In the genomic region with DNA sequence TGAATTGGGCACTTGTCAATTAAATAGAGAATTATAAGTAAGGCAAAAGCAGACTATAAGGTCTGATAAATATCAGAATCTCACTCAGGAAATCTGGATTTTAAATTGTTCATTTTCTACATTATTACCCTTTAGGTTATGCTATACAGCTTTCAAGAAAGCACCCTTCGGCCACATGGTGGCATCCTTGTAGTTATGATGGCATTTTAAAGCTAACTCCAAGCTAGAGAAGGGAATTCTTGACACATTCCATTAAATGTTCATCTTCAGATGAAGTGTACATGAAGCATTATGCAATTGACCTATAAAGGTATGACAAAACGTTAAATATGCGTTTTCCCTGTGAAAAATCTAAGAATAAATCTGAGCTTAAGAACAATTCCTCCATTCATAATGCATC, we compare ENCODE assay signal across 9 mouse cellular contexts.
DNase-seq lines count a peak whose midpoint lies in the region; ATAC-seq and TF ChIP-seq lines count a peak whose summit lies in the region.
"Had no signal": no experiment of that assay in that cellular context is flagged by ENCODE, and none has a peak within 500 bp of the region (broad histone marks: within the 10 kb centered on the region; RNA-seq: fewer than 3 reads in every experiment).

No protein-coding gene starts in this region.

- H3K9ac ChIP-seq in limb, embryonic 14.5 days (ENCODE audit: low read depth, low read length, severe bottlenecking) = no peak overlapping the region
- no peak overlapping the region for H3K9ac ChIP-seq in neural tube, embryonic 14.5 days (replicated peaks; ENCODE audit: low read depth, low read length)
- no peak overlapping the region for H3K9ac ChIP-seq in liver, postnatal 0 days (replicated peaks)

- no peak for TF ChIP-seq CTCF in thymus, adult 2 months (IDR thresholded peaks at IDR 0.05; ENCODE audit: borderline replicate concordance, control insufficient read depth, extremely low read depth, insufficient read depth, low read length, poor library complexity)
- no peak for TF ChIP-seq CTCF in liver, postnatal 0 days (IDR thresholded peaks at IDR 0.05; ENCODE audit: low read depth)

- 54% methylated on average over 3 of the region's 3 CpGs for WGBS in limb, embryonic 14.5 days
- WGBS in limb, embryonic 10.5 days = 68% methylated on average over 3 of the region's 3 CpGs
- 42% methylated on average over 3 of the region's 3 CpGs for WGBS in neural tube, embryonic 14.5 days
- WGBS in thymus, adult 2 months = 50% methylated on average over 3 of the region's 3 CpGs
- 38% methylated on average over 3 of the region's 3 CpGs for WGBS in liver, postnatal 0 days (ENCODE audit: insufficient replicate concordance)

- H3K4me3 ChIP-seq in limb, embryonic 14.5 days (replicated peaks; ENCODE audit: low read length) = no peak overlapping the region
- H3K4me3 ChIP-seq in limb, embryonic 10.5 days = no peak overlapping the region
- no peak overlapping the region for H3K4me3 ChIP-seq in neural tube, embryonic 14.5 days (ENCODE audit: low read depth, low read length)
- no peak overlapping the region for H3K4me3 ChIP-seq in thymus, adult 2 months (ENCODE audit: control insufficient read depth, insufficient read depth, low read length)
- H3K4me3 ChIP-seq in liver, postnatal 0 days (ENCODE audit: low read depth, low read length) = no peak overlapping the region
- H3K4me3 ChIP-seq: myocyte had no signal

- H3K4me2 ChIP-seq in limb, embryonic 14.5 days (replicated peaks; ENCODE audit: low read depth, low read length, severe bottlenecking) = no peak overlapping the region
- H3K4me2 ChIP-seq in neural tube, embryonic 14.5 days (ENCODE audit: low read depth, low read length) = no peak overlapping the region
- H3K4me2 ChIP-seq in liver, postnatal 0 days (ENCODE audit: low read depth, low read length) = no peak overlapping the region

- DNase-seq in limb, embryonic 14.5 days (ENCODE audit: low spot score) = peak; percentile 58
- DNase-seq in limb, embryonic 10.5 days (ENCODE audit: low spot score) = no peak
- peak; percentile 39 for DNase-seq in embryo, embryonic 11 days
- DNase-seq in layer of hippocampus, adult 18-20 months (ENCODE audit: low spot score in 2 of 2) = peak; percentile 20 to 83
- no peak for DNase-seq in thymus, adult 2 months
- no peak for DNase-seq in kidney, adult 8-10 months
- no peak for DNase-seq in liver, postnatal 0 days

- no peak overlapping the region for H3K27ac ChIP-seq in limb, embryonic 14.5 days (replicated peaks; ENCODE audit: low read depth, low read length)
- no peak overlapping the region for H3K27ac ChIP-seq in limb, embryonic 10.5 days
- no peak overlapping the region for H3K27ac ChIP-seq in neural tube, embryonic 14.5 days (ENCODE audit: low read depth, low read length)
- H3K27ac ChIP-seq in thymus, adult 2 months (ENCODE audit: control insufficient read depth, insufficient read depth, low read length) = no peak overlapping the region
- H3K27ac ChIP-seq in liver, postnatal 0 days (ENCODE audit: low read depth) = no peak overlapping the region

- no peak for TF ChIP-seq POLR2A in limb, embryonic 14.5 days (IDR thresholded peaks at IDR 0.05; ENCODE audit: borderline replicate concordance, extremely low read depth, insufficient read depth, insufficient read length)
- no peak for TF ChIP-seq POLR2A in thymus, adult 2 months (IDR thresholded peaks at IDR 0.05; ENCODE audit: control insufficient read depth, extremely low read depth, insufficient read depth, low read length, poor library complexity)

- H3K9me3 ChIP-seq in limb, embryonic 14.5 days (ENCODE audit: control insufficient read depth, low read length) = no peaks in the 10 kb centered on the region
- H3K9me3 ChIP-seq in limb, embryonic 10.5 days (replicated peaks) = no peaks in the 10 kb centered on the region
- H3K9me3 ChIP-seq in neural tube, embryonic 14.5 days (ENCODE audit: control insufficient read depth, low read length) = no peaks in the 10 kb centered on the region
- H3K9me3 ChIP-seq in liver, postnatal 0 days (ENCODE audit: low read length) = no peaks in the 10 kb centered on the region

- H3K36me3 ChIP-seq in limb, embryonic 14.5 days (ENCODE audit: control insufficient read depth, insufficient read depth, low read length) = no peaks in the 10 kb centered on the region
- H3K36me3 ChIP-seq in limb, embryonic 10.5 days = no peaks in the 10 kb centered on the region
- H3K36me3 ChIP-seq in neural tube, embryonic 14.5 days (ENCODE audit: control insufficient read depth, insufficient read depth, low read length) = no peaks in the 10 kb centered on the region
- no peaks in the 10 kb centered on the region for H3K36me3 ChIP-seq in thymus, adult 2 months (ENCODE audit: control insufficient read depth, insufficient read depth, low read length)
- H3K36me3 ChIP-seq in liver, postnatal 0 days (replicated peaks; ENCODE audit: insufficient read depth, low read length) = no peaks in the 10 kb centered on the region

- H3K27me3 ChIP-seq in limb, embryonic 14.5 days (ENCODE audit: control insufficient read depth, insufficient read depth, low read length) = no peaks in the 10 kb centered on the region
- no peaks in the 10 kb centered on the region for H3K27me3 ChIP-seq in limb, embryonic 10.5 days (ENCODE audit: low read depth, poor library complexity, severe bottlenecking)
- no peaks in the 10 kb centered on the region for H3K27me3 ChIP-seq in neural tube, embryonic 14.5 days (ENCODE audit: control insufficient read depth, insufficient read depth, low read length)
- no peaks in the 10 kb centered on the region for H3K27me3 ChIP-seq in thymus, adult 2 months (ENCODE audit: control insufficient read depth, insufficient read depth, low read length)
- no peaks in the 10 kb centered on the region for H3K27me3 ChIP-seq in liver, postnatal 0 days (ENCODE audit: insufficient read depth, low read length)

- no peak for ATAC-seq in limb, embryonic 14.5 days (ENCODE audit: low FRiP score, low read depth)
- peak; percentile 81; the same call in 1 of the 2 replicates for ATAC-seq in neural tube, embryonic 14.5 days (ENCODE audit: low read depth)
- ATAC-seq in liver, postnatal 0 days = no peak

- no peak for TF ChIP-seq EP300 in liver, postnatal 0 days (IDR thresholded peaks at IDR 0.05; ENCODE audit: low read depth)

- H3K4me1 ChIP-seq in limb, embryonic 14.5 days (ENCODE audit: control insufficient read depth, insufficient read depth, low read length) = no peaks in the 10 kb centered on the region
- H3K4me1 ChIP-seq in limb, embryonic 10.5 days = no peaks in the 10 kb centered on the region
- H3K4me1 ChIP-seq in neural tube, embryonic 14.5 days (ENCODE audit: control insufficient read depth, insufficient read depth, low read length) = no peaks in the 10 kb centered on the region
- H3K4me1 ChIP-seq in thymus, adult 2 months (replicated peaks; ENCODE audit: control insufficient read depth, insufficient read depth, low read length) = no peaks in the 10 kb centered on the region
- no peaks in the 10 kb centered on the region for H3K4me1 ChIP-seq in liver, postnatal 0 days (ENCODE audit: insufficient read depth)

Comparison
In these comparisons a context has a peak if more than half of its experiments do, and no peak if none do; other contexts are left out.
1. DNase-seq: peak in limb, embryonic 14.5 days (single experiment), embryo, embryonic 11 days (single experiment) and layer of hippocampus, adult 18-20 months (2 of 2); none in limb, embryonic 10.5 days (single experiment), thymus, adult 2 months (single experiment), kidney, adult 8-10 months (0 of 2) and liver, postnatal 0 days (single experiment).